Mouse (Mus musculus): ENCODE measurements at regions not wholly inside any gene's neighbourhood (a gene's known extent, or its start where the extent isn't known, plus 50 kb on each side); places are given as distances from the start of the nearest gene placed in this dataset.
A peak's percentile ranks its signal among the peaks of the same experiment; 100 is the strongest.

- no peaks in the 10 kb centered on the region for H3K27me3 ChIP-seq
These were observed 241.8 kb upstream of the Irx5 start for GRCm38 (mm10) chr8:92115479-92116267.

DNA sequence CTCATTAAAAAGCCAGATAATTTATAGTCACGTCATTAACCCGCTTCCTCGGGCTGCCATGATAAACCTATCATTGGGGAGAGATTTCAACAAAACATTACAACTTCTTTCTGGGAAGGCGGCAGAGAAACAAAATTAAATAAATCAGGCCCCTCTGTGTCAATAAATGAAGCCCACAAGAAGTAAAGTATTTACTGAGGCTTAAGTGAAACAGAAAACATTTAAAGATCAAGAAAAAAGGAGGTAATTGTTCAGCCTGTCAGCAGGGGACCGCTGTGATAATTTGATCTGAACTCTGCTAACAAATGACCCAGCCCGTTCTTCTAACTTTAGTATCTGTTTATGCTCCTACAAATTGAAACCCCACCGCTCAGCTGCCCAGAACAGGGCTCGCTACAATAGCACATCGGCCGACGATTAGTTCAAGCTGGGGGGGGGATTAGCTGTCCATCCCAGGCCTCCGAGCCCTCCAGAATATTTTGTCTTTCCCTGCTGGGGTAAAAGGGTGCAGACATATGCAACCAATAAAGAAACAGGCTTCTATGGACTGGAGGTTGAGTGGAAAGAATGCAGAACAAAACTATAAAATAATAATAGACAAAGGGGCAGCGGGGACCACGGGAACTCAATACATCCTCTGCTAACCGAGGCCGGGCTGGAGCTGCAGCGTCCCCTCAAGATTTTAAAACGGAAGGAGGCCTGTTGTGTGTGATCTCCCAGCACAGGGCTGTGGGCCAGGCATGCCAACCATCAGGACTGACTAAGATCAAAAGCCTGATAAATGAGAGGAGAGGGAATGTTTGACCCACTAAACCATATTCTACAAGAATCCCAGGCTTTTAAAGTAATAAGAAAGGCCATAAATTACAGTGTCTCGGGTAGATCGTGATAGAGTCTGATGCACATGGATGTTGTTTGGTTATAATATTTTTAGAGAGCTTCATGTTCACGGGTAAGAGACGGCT is 242.8 kb upstream of the Irx5 start:
- peak overlapping the region; percentile 28 for H3K4me2 ChIP-seq (replicated peaks)
- H3K27ac ChIP-seq, result no peak overlapping the region
- no peak for ATAC-seq (ENCODE audit: low FRiP score)
- H3K9ac ChIP-seq, result no peak overlapping the region; the same call in 1 of the 2 replicates
- no peaks in the 10 kb centered on the region for H3K27me3 ChIP-seq
- peaks cover 18% of the 10 kb centered on the region for H3K4me1 ChIP-seq
- 16% methylated on average over 22 of the region's 22 CpGs for WGBS
- H3K9me3 ChIP-seq (replicated peaks), result no peaks in the 10 kb centered on the region
- no peak overlapping the region for H3K4me3 ChIP-seq
- no peaks in the 10 kb centered on the region for H3K36me3 ChIP-seq

More at GRCm38 (mm10) chr8:92115479-92116267, 241.8 kb upstream of the Irx5 start:
- H3K9me3 ChIP-seq (replicated peaks), result no peaks in the 10 kb centered on the region
- WGBS, result 85% methylated on average over 15 of the region's 15 CpGs
- H3K9ac ChIP-seq, result no peak overlapping the region
- ATAC-seq (ENCODE audit: low FRiP score), result no peak
- peaks cover 18% of the 10 kb centered on the region for H3K4me1 ChIP-seq
- no peak overlapping the region for H3K4me3 ChIP-seq
- H3K36me3 ChIP-seq, result no peaks in the 10 kb centered on the region
- H3K4me2 ChIP-seq (replicated peaks), result no peak overlapping the region
- no peak overlapping the region for H3K27ac ChIP-seq

DNA sequence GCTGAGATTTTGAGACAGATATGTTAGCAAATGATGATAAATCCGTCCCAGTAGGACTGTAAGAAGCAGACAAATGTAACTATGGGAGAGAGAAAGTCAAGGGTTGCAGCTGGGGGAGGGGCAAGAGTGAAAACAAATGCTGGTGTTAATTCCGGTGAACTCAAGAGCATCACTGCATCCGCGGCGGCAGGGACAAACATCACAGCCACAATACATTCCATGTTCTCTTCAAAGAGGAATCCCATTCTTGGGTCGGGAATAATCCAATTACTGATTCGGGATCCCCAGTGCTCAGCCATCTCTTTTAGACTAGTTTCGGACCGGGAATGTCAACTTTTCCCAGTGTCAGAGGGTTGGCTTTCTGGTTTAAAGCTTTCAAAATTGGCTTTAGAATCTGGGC is 243.5 kb upstream of the Irx5 start:
- H3K36me3 ChIP-seq, result no peaks in the 10 kb centered on the region
- H3K4me2 ChIP-seq (replicated peaks), result peak overlapping the region; percentile 28
- peaks cover 18% of the 10 kb centered on the region for H3K4me1 ChIP-seq
- H3K9ac ChIP-seq, result no peak overlapping the region
- no peak overlapping the region for H3K4me3 ChIP-seq
- H3K27ac ChIP-seq, result no peak overlapping the region
- no peaks in the 10 kb centered on the region for H3K27me3 ChIP-seq
- WGBS, result 8% methylated on average over 9 of the region's 9 CpGs
- no peaks in the 10 kb centered on the region for H3K9me3 ChIP-seq (replicated peaks)
- ATAC-seq (ENCODE audit: low FRiP score), result no peak

DNA sequence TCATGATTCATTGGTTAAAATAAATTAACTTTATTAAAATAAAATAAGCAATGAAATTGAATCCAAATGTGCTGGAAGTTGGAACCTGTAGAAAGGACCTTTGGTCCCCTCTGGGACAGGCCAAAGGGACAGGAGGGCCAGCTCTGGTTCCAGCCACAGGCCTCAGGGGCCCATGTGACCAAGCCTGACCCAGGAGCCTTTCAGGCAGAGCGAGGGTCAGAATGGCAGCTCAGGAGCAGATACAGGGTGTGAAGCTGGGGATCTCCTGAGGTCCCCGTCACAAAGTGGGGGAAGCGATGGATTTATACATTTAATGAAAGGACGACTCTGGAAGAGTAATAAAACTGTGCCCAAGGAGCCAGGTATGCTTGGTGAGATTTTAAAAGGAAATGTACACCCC is 244.0 kb upstream of the Irx5 start:
- ATAC-seq (ENCODE audit: low FRiP score), result no peak
- WGBS, result 36% methylated on average over 4 of the region's 4 CpGs
- peaks cover 18% of the 10 kb centered on the region for H3K4me1 ChIP-seq
- no peak overlapping the region for H3K27ac ChIP-seq
- H3K9me3 ChIP-seq (replicated peaks), result no peaks in the 10 kb centered on the region
- no peaks in the 10 kb centered on the region for H3K36me3 ChIP-seq
- H3K4me2 ChIP-seq (replicated peaks), result no peak overlapping the region
- H3K9ac ChIP-seq, result no peak overlapping the region
- no peaks in the 10 kb centered on the region for H3K27me3 ChIP-seq
- H3K4me3 ChIP-seq, result no peak overlapping the region

- 67% methylated on average over 6 of the region's 6 CpGs for WGBS
These were observed 252.9 kb upstream of the Irx5 start for GRCm38 (mm10) chr8:92104561-92104960.

DNA sequence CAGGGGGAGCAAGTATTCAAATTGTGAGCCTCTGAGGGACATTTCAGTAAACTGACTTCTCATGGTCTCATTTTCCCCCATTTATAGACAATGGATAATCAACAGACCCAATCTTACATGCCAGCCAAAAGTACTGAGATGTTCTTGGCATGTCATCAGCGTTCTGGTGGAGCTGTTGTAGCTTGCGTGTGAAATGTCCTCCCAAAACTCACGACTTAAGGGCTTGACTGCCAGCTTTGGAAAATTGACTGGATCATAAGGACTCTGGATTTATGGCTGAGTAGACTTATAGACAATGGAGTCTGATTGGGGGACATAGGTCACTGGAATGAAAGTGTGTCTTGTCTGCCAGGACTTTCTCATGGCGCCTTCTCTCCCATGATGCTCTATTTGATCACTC is 254.9 kb upstream of the Irx5 start:
- Histone ChIP-seq H3K4me1 (no peaks in the 10 kb centered on the region), H3K9ac (no peak overlapping the region), H3K9me3 (replicated peaks) (no peaks in the 10 kb centered on the region), H3K36me3 (no peaks in the 10 kb centered on the region), H3K27me3 (no peaks in the 10 kb centered on the region; the same call in 1 of the 2 replicates), H3K4me3 (no peak overlapping the region), H3K27ac (no peak overlapping the region), H3K4me2 (replicated peaks) (no peak overlapping the region)
- WGBS, result 92% methylated on average over 4 of the region's 4 CpGs
- no peak for ATAC-seq (ENCODE audit: low FRiP score)

More at GRCm38 (mm10) chr8:92104561-92104960, 252.9 kb upstream of the Irx5 start:
- no peak overlapping the region for H3K9ac ChIP-seq
- no peak for ATAC-seq (ENCODE audit: low FRiP score)
- no peaks in the 10 kb centered on the region for H3K4me1 ChIP-seq
- no peak overlapping the region for H3K4me2 ChIP-seq (replicated peaks)
- H3K27me3 ChIP-seq, result no peaks in the 10 kb centered on the region
- no peak overlapping the region for H3K4me3 ChIP-seq
- H3K9me3 ChIP-seq (replicated peaks), result no peaks in the 10 kb centered on the region
- H3K27ac ChIP-seq, result no peak overlapping the region
- H3K36me3 ChIP-seq, result no peaks in the 10 kb centered on the region

GRCm38 (mm10) chr8:92095276-92095675 is 262.1 kb upstream of the Irx5 start:
- ATAC-seq (ENCODE audit: low FRiP score), result no peak
- Histone ChIP-seq H3K4me2 (replicated peaks) (0 out of 2 replicates have a peak overlapping the region, but pooled peaks have one; percentile 6), H3K9me3 (replicated peaks) (no peaks in the 10 kb centered on the region), H3K9ac (no peak overlapping the region), H3K27me3 (peaks cover 6% of the 10 kb centered on the region), H3K36me3 (no peaks in the 10 kb centered on the region), H3K27ac (no peak overlapping the region), H3K4me1 (0 out of 2 replicates have a peak, but pooled peaks cover 5% of the 10 kb centered on the region), H3K4me3 (no peak overlapping the region)
- 36% methylated on average over 12 of the region's 12 CpGs for WGBS

GRCm38 (mm10) chr8:92084124-92084523 is 273.3 kb upstream of the Irx5 start:
- Histone ChIP-seq H3K36me3 (no peaks in the 10 kb centered on the region), H3K9ac (no peak overlapping the region), H3K4me1 (no peaks in the 10 kb centered on the region), H3K4me3 (no peak overlapping the region), H3K27me3 (no peaks in the 10 kb centered on the region), H3K4me2 (replicated peaks) (no peak overlapping the region), H3K9me3 (replicated peaks) (no peaks in the 10 kb centered on the region), H3K27ac (no peak overlapping the region)
- WGBS, result 67% methylated on average over 2 of the region's 2 CpGs
- ATAC-seq (ENCODE audit: low FRiP score), result no peak

GRCm38 (mm10) chr8:92081900-92082299 is 275.5 kb upstream of the Irx5 start:
- Histone ChIP-seq H3K27me3 (no peaks in the 10 kb centered on the region), H3K9me3 (replicated peaks) (no peaks in the 10 kb centered on the region), H3K4me2 (replicated peaks) (no peak overlapping the region), H3K9ac (no peak overlapping the region), H3K4me1 (no peaks in the 10 kb centered on the region), H3K27ac (no peak overlapping the region), H3K36me3 (no peaks in the 10 kb centered on the region), H3K4me3 (no peak overlapping the region)
- 88% methylated on average over 6 of the region's 6 CpGs for WGBS
- no peak for ATAC-seq (ENCODE audit: low FRiP score)

- Histone ChIP-seq H3K36me3 (no peaks in the 10 kb centered on the region), H3K4me1 (no peaks in the 10 kb centered on the region), H3K4me3 (no peak overlapping the region), H3K27ac (no peak overlapping the region), H3K9ac (no peak overlapping the region), H3K27me3 (no peaks in the 10 kb centered on the region), H3K9me3 (replicated peaks) (no peaks in the 10 kb centered on the region), H3K4me2 (replicated peaks) (no peak overlapping the region)
- no peak for ATAC-seq (ENCODE audit: low FRiP score)
- 85% methylated on average over 8 of the region's 8 CpGs for WGBS
These were observed 276.6 kb upstream of the Irx5 start for GRCm38 (mm10) chr8:92080852-92081251.

DNA sequence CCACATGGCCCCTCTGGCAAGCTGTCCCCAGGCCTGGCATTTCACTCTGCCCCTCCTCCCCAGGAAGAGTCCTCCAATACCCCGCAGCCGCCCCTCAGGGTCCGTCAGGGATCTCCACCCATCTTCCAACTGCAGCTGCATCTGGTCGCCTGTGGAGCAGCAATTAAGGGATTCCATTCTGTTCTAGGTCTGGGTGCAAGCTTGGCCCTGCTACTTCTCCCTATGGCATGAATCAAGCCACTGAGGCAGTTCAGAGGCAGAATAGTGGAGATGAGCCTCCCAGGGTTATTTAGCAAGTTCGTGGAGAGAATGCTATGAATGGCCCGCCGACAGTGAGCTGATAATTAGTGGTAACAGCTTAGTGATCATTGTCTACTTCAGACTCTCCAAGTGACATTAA is 275.7 kb upstream of the Irx3 start:
- no peak overlapping the region for H3K4me3 ChIP-seq
- H3K36me3 ChIP-seq, result no peaks in the 10 kb centered on the region
- no peak overlapping the region for H3K4me2 ChIP-seq (replicated peaks)
- H3K9ac ChIP-seq, result no peak overlapping the region
- no peak overlapping the region for H3K27ac ChIP-seq
- WGBS, result 63% methylated on average over 7 of the region's 7 CpGs
- no peaks in the 10 kb centered on the region for H3K9me3 ChIP-seq (replicated peaks)
- no peaks in the 10 kb centered on the region for H3K4me1 ChIP-seq
- H3K27me3 ChIP-seq, result peaks cover 6% of the 10 kb centered on the region
- no peak for ATAC-seq (ENCODE audit: low FRiP score)

- no peaks in the 10 kb centered on the region for H3K36me3 ChIP-seq
- no peak for ATAC-seq (ENCODE audit: low FRiP score)
- H3K27ac ChIP-seq, result no peak overlapping the region
- H3K4me2 ChIP-seq (replicated peaks), result no peak overlapping the region
- no peak overlapping the region for H3K4me3 ChIP-seq
- 14% methylated on average over 6 of the region's 6 CpGs for WGBS
- no peaks in the 10 kb centered on the region for H3K9me3 ChIP-seq (replicated peaks)
- no peak overlapping the region for H3K9ac ChIP-seq
- H3K27me3 ChIP-seq, result peaks cover 21% of the 10 kb centered on the region
- H3K4me1 ChIP-seq, result peaks cover 15% of the 10 kb centered on the region
These were observed 270.4 kb upstream of the Irx3 start for GRCm38 (mm10) chr8:92072254-92072615.

Data from hindbrain, embryonic 12.5 days (tissue).